8 mouse cellular contexts compared by ENCODE assay signal in the genomic region with DNA sequence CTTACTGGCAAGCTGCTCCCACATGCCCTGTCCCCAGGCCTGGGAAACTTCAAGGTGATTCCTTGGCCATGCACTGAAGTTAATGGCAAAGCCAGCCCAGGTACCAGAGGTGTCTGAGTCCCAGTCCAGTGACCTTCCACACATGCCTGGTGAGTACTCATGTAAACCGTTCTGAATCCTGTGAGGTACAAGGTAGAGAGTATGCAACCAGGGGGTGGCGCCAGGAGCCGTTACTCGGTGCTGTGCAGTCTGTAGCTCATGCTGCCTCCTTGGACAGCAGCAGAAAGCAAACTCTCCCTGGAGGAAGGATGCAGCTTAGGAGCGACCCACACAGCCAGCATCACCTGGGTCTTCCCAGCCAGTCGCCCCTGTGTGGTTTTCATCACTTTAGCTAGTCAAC.
A peak's percentile ranks its signal among the peaks of the same experiment; 100 is the strongest.
DNase-seq lines count a peak whose midpoint lies in the region; ATAC-seq and TF ChIP-seq lines count a peak whose summit lies in the region.
"Had no signal": no experiment of that assay in that cellular context is flagged by ENCODE, and none has a peak within 500 bp of the region (broad histone marks: within the 10 kb centered on the region; RNA-seq: fewer than 3 reads in every experiment).

No protein-coding gene starts in this region.

- H3K27ac ChIP-seq in left cerebral cortex, adult 2 months: no peak overlapping the region
- H3K27ac ChIP-seq in embryonic fibroblast, embryonic 13.5 days (ENCODE audit: insufficient read depth, low read length): no peak overlapping the region
- H3K27ac ChIP-seq in kidney, postnatal 0 days: no peak overlapping the region
- H3K27ac ChIP-seq in neural tube, embryonic 11.5 days (ENCODE audit: low read depth, low read length): no peak overlapping the region
- H3K27ac ChIP-seq: macrophage had no signal

- no peaks in the 10 kb centered on the region for H3K27me3 ChIP-seq in kidney, postnatal 0 days (ENCODE audit: insufficient read depth, low read length)
- H3K27me3 ChIP-seq in neural tube, embryonic 11.5 days (ENCODE audit: control insufficient read depth, insufficient read depth, low read length): no peaks in the 10 kb centered on the region

- H3K4me3 ChIP-seq in left cerebral cortex, adult 2 months: no peak overlapping the region
- no peak overlapping the region for H3K4me3 ChIP-seq in embryonic fibroblast, embryonic 13.5 days (ENCODE audit: insufficient read depth, low read length)
- H3K4me3 ChIP-seq in kidney, postnatal 0 days (replicated peaks; ENCODE audit: low read depth, low read length): no peak overlapping the region
- H3K4me3 ChIP-seq in neural tube, embryonic 11.5 days (ENCODE audit: low read depth, low read length): no peak overlapping the region

- no peak overlapping the region for H3K9ac ChIP-seq in kidney, postnatal 0 days (ENCODE audit: low read depth, low read length)
- no peak overlapping the region for H3K9ac ChIP-seq in neural tube, embryonic 11.5 days (ENCODE audit: low read length)

- intact Hi-C loops in left cerebral cortex, adult 2 months (cut with DNase I): no loop called here

- ATAC-seq in kidney, postnatal 0 days (replicated peaks; ENCODE audit: low FRiP score, low read depth): peak; percentile 94
- ATAC-seq in neural tube, embryonic 11.5 days (ENCODE audit: insufficient read depth, low FRiP score, low TSS enrichment): no peak; the same call in 1 of the 2 replicates

- TF ChIP-seq CTCF in left cerebral cortex, adult 2 months (IDR thresholded peaks at IDR 0.05): peak; percentile 37
- peak; percentile 48; the same call in 1 of the 2 replicates for TF ChIP-seq CTCF in embryonic fibroblast, embryonic 13.5 days (IDR thresholded peaks at IDR 0.05; ENCODE audit: borderline replicate concordance, insufficient read depth, low read length)
- peak; percentile 77 for TF ChIP-seq CTCF in kidney, postnatal 0 days (IDR thresholded peaks at IDR 0.05; ENCODE audit: low read depth)

- WGBS in kidney, postnatal 0 days: 25% methylated on average over 6 of the region's 6 CpGs
- 29% methylated on average over 6 of the region's 6 CpGs for WGBS in neural tube, embryonic 11.5 days

- H3K4me1 ChIP-seq in embryonic fibroblast, embryonic 13.5 days (ENCODE audit: control insufficient read depth, insufficient read depth, low read length): peaks cover 11% of the 10 kb centered on the region
- H3K4me1 ChIP-seq in kidney, postnatal 0 days (replicated peaks; ENCODE audit: insufficient read depth, low read length): no peaks in the 10 kb centered on the region
- H3K4me1 ChIP-seq in neural tube, embryonic 11.5 days (ENCODE audit: control insufficient read depth, insufficient read depth, low read length): no peaks in the 10 kb centered on the region

- no peak for DNase-seq in left cerebral cortex, adult 2 months (ENCODE audit: extremely low spot score in 1 of 2, low spot score in 2 of 2)
- DNase-seq in left cerebral cortex, adult 18-20 months (ENCODE audit: low spot score in 2 of 2): no peak
- peak; percentile 47 for DNase-seq in adrenal gland, postnatal 25 days
- DNase-seq in kidney, postnatal 0 days (ENCODE audit: low spot score): peak; percentile 84
- DNase-seq in neural tube, embryonic 11.5 days (ENCODE audit: low spot score): peak; percentile 70
- DNase-seq in right cerebral cortex, postnatal 36 days (ENCODE audit: low spot score in 2 of 2): no peak

- TF ChIP-seq POLR2A in embryonic fibroblast, embryonic 13.5 days (IDR thresholded peaks at IDR 0.05; ENCODE audit: low read depth, low read length): no peak

- no peaks in the 10 kb centered on the region for H3K9me3 ChIP-seq in kidney, postnatal 0 days (replicated peaks; ENCODE audit: low read length)
- no peaks in the 10 kb centered on the region for H3K9me3 ChIP-seq in neural tube, embryonic 11.5 days (ENCODE audit: control insufficient read depth, low read length)

- no peaks in the 10 kb centered on the region for H3K36me3 ChIP-seq in kidney, postnatal 0 days (ENCODE audit: insufficient read depth, low read length)
- no peaks in the 10 kb centered on the region for H3K36me3 ChIP-seq in neural tube, embryonic 11.5 days (ENCODE audit: control insufficient read depth, insufficient read depth, low read length)

- no peak overlapping the region for H3K4me2 ChIP-seq in kidney, postnatal 0 days (ENCODE audit: low read length)
- H3K4me2 ChIP-seq in neural tube, embryonic 11.5 days (ENCODE audit: low read depth): no peak overlapping the region

Comparison
In these comparisons a context has a peak if more than half of its experiments do, and no peak if none do; other contexts are left out.
1. DNase-seq: peak in adrenal gland, postnatal 25 days (single experiment), kidney, postnatal 0 days (single experiment) and neural tube, embryonic 11.5 days (single experiment); none in left cerebral cortex, adult 2 months (0 of 2), left cerebral cortex, adult 18-20 months (0 of 2) and right cerebral cortex, postnatal 36 days (0 of 2).
2. Peak in every context shown above with its lines, with median percentiles within 50 percentile points of each other: CTCF ChIP-seq.